Mouse (Mus musculus) left cerebral cortex, adult 18-20 months (tissue): Measurements from ENCODE around the gene Sae1. TPM values are rescaled to one million over a fixed set of nuclear protein-coding genes. Genes with fewer than 3 reads are reported as not detected.
"Not testable (repeated sequence)": the region's sequence is repeated elsewhere in the genome, so short reads cannot be mapped to it uniquely, and the experiment has no call there.

Experiments used
- DNase-seq, 2 experiments: peaks; one replicate each; pipeline ENCODE4 v3.0.0; 2021 to 2022; ENCODE audit warnings: low spot score in 2 of 2, mixed read lengths in 1 of 2
- total RNA-seq, 2 experiments: library from RNA; stranded (reverse); gene quantifications; 2 replicates each; pipeline ENCODE4 v1.2.3; 2021

Gene Sae1
- total RNA-seq, 2 experiments from 2014 or later, result 114 to 119 TPM

DNA sequence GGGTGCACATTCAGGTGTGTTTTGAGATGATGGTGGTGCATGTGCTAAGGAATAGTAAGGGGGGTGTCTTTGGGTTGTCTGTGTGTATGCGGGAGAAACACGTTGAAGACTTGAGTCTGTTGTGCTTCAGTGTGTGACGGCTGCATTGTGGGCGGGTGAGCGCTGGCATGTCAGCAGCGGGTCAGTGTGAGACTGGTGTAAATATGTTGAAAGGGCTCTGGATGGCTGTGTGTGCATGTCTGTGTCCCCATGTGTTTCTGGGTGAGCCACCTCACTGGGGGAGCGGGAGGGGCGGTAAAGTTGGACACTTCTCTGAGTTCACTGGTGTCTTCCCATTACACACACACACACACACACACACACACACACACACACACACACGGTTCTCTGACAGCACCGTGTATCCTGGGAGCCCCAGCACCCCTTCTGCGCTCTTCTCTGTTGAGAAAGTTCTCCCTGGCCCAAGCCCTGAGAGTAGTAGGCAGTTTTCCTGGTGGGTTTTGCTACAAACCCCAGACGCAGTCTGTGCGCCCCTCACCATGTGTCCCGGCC, 76.1 kb downstream of the Sae1 start:
- DNase-seq, result no peak

GRCm38 (mm10) chr7:16310521-16311452, 76.8 kb downstream of the Sae1 start:
- DNase-seq, result peak; percentile 50 to 71

DNA sequence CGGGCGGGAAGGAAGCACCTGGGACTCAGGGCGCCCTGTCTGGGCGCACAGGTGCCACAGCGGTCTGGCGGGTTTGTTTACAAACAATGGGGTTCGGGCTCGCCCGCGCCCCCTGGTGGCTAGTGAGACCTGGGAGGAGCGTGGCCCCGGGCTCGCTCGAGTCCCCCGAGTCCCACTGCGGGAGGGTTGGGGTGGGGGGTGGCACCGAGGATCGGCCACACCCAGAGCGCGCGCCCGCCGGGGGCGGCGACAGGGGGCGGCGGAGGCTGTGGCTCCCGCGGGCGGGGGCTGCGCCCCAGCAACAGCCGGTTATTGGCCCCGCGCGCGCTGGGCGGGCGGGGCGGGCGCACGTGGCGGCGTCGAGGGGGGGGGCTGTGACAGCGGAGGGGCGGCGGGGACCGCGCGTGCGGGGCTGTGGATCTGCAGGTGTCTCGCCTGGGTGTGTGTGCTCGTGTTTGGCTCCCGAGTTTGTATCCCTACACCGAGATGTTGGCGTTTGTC, 77.5 kb downstream of the Sae1 start:
- DNase-seq, result peak; percentile 75 to 76

DNA sequence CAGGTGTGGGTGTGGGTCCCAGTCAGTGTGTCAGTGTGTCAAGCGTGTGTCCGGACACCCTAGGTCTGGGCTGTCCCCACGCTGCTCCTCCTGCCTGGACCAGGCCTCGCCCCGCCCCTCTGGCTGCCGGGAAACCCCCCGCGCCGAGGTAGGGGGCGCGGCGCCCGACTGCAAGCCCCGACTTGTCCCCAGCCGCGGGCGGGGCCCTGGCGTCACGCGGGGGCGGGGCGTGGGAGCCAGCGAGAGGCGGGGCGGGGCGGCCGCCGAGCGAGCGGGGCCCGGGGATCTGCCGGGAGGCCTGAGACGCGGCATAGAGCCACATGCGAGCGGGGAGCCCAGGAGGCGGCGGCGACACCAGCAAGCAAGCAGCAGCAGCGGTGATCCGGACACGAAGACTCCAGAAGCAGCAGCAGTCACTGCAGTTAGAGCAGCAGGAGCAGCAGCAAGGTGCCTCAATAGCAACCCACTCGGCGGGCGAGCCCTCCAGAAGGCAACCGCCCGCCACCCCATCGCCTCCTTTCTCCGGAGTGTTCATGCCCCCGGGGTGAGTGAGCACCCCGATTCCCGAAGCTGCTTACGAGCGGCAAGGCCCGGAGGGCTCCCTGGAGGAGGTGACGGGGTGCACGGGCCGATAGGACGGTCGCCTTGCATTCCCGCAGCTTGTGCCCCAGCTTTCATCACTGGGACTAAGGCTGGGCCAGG, 78.1 kb downstream of the Sae1 start:
- DNase-seq, result peak; percentile 76 to 86

GRCm38 (mm10) chr7:16308555-16309317, 78.9 kb downstream of the Sae1 start:
- no peak for DNase-seq

- not testable (repeated sequence) for DNase-seq
Observed at GRCm38 (mm10) chr7:16308093-16308492, 79.5 kb downstream of the Sae1 start, which contains the start of gene Bbc3. Gene Bbc3 (plus strand): TSS chr7:16308393.

DNA sequence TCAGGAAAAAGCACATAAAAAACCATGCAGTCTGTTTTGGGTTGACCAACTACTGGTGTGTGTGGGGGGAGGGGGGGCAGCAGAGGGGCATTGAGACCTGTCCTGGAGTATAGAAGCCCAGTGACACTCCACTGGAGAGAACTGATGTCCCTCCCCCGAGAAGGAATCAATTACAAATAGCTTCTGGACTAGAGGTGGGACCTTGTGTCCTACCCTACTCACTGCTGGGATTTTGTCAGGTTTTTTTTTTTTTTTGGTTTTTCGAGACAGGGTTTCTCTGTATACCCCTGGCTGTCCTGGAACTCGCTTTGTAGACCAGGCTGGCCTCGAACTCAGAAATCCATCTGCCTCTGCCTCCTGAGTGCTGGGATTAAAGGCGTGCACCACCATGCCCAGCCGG, 80.5 kb downstream of the Sae1 start:
- not testable (repeated sequence) for DNase-seq

GRCm38 (mm10) chr7:16299419-16300035, 88.1 kb downstream of the Sae1 start:
- peak; percentile 95 to 98 for DNase-seq

DNA sequence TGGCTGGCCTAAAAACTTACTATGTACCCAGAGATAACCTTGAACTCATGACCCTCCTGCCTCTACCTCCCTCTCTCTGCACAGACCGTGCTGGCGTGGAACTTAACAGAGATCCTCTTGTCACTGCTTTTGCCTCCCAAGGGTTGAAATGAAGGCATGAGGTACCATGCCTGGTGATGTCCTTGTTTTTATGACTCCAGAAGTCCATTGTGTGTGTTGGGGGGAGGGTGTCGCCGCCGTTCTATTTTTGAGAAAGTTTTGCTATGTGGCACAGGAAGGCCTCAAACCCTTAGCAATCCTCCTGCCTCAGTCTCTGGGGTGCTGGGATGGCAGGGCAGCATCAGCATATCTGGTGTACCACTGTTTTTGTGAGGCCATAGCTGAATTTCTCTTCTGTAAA, 88.7 kb downstream of the Sae1 start:
- DNase-seq, result no peak

- no peak for DNase-seq
Observed at GRCm38 (mm10) chr7:16297616-16298015, 90.0 kb downstream of the Sae1 start.

DNA sequence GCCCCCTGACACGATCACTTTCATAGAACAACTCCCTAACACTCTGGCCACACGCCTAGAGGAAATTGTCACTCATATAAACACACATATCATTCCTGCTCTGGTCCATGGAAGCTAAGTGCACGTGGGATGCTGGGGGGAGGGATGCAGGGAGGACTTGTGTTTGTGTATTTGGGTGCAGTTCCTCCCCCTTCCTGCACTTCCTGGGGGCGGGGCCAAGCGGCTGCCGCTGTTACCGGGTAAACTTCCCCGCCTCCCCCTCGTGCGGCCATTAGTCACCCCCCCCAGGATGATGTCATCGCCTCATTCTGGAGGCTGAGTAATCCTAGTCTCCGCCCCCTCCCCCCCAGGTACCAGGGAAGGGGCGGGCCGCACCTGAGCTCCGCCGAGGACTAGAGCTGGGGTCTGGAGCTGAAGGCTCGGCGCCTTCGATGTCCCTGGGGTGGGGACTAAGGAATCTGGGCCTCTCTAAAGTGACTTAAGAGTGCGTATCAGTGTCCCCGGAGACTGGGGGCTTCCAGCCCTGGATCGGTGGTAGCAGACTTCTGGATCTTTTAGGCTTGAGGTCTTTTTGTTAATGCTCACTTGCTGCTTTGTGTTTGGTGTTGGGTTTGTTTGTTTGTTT, 90.7 kb downstream of the Sae1 start:
- peak; percentile 69 to 75 for DNase-seq

DNA sequence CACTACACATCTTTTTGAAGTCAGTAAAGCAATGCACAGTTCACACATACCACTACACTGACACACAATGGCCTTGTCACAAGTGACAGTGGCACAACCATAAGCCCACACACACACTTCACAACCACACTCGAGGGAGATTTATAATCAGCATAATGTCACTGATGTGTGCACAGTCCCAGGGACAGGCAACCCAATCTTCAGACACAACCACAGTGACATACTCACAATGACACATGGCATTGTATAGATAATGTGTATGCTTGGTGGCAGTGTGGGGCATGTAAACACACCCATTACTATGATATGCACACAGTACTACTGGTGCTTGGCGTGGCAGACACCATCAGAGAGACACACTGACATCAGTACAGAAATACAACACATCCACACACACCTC, 91.5 kb downstream of the Sae1 start:
- no peak for DNase-seq

GRCm38 (mm10) chr7:16295321-16295900, 92.2 kb downstream of the Sae1 start:
- peak; percentile 70 to 88 for DNase-seq

- DNase-seq, result peak; percentile 96 to 98
Observed at GRCm38 (mm10) chr7:16294837-16295236, 92.8 kb downstream of the Sae1 start.

DNA sequence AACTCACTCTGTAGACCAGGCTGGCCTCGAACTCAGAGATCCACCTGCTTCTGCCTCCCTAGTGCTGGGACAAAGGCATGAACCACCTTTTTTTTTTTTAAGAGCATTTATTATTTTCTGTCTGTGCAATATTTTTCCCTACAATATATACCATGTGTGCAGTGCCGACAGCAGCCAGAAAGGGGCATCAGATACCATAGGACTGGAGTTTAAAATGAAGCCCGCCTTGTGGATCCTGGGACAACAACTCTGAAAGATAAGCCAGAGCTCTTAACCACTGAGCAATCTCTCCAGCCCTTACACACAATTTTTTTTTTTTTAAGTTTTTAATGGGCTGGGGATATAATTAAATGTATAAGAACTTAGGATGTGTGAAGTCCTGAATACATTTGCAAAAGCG, 93.3 kb downstream of the Sae1 start:
- no peak for DNase-seq

- no peak for DNase-seq
Observed at GRCm38 (mm10) chr7:16287791-16288190, 99.8 kb downstream of the Sae1 start.

DNA sequence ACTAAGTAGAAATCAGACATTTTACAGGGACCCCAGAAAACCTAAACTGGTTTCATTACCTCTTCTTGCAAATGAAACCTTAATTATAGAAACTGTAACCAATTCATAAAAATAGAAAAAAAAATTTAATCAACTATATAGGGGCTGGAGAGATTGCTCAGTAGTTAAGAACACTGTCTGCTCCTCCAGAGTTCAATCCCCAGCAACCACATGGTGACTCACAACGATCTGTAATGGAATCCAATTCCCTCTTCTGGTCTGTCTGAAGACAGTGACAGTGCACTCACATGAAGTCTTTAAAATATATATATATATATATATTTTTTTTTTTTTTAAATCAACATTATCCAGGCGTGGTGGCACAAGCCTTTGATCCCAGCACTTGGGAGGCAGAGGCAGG, 100.6 kb downstream of the Sae1 start:
- no peak for DNase-seq

GRCm38 (mm10) chr7:16286026-16286961, 101.3 kb downstream of the Sae1 start, which contains the start of gene Ccdc9:
Gene Ccdc9 (minus strand): TSS chr7:16286795.
- peak; percentile 99 for DNase-seq
